Mouse (Mus musculus) yolk sac, embryonic 10.5 days (tissue): Measurements from ENCODE around the gene Vps36.

ENCODE experiments used
- DNase-seq: peaks from one replicate; pipeline ENCODE4 v3.0.0-alpha.2; 2017; ENCODE audit warnings: low spot score

The Vps36 gene

DNA sequence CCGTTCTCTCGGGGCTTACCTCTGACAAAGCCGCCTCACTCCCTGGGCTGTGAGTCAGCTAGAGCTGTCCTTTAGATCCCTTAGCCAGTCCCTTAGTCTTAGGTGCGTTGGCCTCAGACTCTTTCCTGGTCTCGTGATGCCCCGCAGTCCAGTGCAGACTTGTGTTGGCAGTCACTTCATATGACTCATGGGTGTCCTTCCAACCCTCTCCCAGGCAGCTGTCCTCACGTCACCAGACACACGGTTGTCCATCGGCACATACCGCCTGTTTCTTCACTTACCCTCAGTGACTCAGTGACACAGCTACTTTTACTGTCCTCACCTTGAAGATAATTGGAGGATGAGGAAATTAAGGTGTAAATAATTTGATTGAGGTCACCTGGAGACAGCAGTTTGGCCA is 22.2 kb downstream of the Vps36 start:
- DNase-seq = no peak

DNA sequence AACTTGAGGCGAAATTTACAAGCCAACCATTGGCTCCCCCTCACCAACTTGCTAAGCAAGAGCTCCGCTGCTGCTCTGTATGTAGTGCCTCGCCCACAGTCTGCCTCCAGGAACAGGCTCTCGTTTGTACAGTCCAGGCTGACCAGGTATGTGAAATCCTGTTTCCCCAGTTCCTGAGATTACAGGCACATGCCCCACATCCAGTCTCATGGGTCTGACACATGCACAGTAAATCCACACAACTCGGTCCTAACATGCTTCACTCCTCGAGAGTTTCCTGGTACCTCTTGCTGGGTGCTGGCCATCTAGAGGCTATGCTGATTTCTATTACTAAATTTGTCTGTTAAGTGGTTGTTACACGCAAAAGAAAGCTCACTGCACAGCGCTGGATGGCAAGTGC is 33.8 kb downstream of the Vps36 start:
- no peak for DNase-seq

DNA sequence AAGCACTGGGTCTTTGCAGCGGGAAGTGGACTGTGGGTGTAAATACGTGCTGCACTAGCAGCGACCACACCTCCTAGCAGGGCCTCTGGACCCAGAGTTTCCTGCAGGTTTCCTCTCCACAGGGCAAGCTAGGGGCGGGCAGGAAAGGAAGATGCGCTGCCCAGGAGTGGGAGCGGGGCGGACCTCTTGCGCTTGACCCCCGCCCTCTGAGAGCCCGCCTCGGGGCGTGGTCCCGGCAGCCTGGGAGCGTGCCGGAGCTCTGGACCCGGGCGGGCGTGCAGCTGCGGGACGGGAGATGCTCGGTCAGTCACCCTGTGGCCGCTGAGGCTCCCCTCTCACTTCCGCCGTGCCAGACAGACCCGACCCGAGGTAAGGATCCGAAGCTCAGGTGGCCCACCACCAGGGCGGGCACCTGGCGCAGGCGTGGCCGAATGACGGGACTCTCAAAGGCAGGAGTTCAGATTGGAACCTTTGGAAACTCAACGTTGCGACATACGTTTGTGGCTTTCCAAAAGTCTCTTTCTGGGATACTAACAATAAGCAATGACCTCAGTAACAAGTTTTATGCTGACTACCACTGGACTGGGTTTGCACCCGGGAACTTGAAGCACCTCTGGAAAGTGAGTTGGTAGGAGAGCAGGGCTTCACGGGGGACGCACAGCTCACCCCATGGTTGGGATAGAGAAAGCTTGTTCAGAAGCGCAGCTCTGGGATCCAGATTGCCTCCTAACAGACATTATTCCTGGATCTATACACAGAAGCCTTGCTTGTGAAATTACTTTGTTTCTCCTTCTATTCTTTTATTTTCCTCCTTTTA is 34.7 kb downstream of the Vps36 start, which contains the start of gene Thsd1:
Gene Thsd1 (plus strand): TSS at position 253 of the 817 bp plus-strand sequence.
- peak; percentile 80 for DNase-seq

DNA sequence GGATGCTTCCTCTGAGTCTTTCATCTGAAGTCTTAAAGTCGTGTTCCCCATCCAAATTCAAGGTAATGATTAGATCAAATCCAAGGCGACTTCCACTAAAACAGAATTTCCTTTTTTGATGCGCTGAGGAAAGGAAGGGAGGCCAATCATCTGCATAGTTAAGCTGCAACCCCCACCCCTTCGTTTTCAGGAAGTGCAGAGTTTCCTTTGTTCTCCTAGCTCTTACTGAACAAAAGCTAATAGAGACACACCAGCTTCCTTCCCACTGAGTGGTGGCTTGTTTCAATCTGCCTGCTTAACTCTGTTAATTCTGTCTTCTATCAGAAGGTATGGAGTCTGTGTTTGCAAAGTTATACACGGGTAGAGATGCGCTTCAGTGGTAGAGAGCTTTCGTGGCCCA is 36.0 kb downstream of the Vps36 start:
- no peak for DNase-seq

DNA sequence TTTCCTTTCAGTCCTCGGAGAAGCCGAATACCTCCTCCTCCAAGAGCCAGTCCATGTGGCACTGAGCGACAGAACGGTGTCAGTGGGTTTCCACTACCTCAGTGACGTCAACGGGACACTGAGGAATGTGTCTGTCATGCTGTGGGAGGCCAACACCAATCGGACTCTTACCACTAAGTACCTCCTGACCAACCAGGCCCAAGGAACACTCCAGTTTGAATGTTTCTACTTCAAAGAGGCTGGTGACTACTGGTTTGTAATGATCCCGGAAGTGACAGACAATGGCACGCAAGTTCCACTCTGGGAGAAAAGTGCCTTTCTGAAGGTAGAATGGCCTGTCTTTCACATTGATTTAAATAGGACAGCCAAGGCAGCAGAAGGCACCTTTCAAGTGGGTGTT is 50.4 kb downstream of the Vps36 start:
- no peak for DNase-seq

DNA sequence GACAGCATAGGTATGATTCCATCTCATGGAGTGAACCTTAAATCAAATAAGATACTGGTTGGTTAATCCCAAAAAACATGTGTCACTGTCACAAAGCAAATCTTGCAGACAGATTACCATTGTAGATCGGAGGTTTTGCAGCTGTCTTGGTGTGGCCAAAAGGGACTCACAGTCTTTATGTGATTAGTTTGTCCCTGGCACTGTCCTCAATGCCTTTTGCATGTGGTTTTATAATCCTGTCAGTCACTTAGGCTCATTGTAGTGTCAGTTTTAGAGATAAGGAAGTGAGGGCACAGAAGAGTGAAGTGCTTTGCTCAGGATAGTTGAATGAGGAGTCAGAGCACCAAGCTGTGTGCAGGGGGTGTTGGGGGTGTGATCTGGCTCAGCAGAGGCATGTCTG is 53.1 kb downstream of the Vps36 start:
- DNase-seq = no peak

DNA sequence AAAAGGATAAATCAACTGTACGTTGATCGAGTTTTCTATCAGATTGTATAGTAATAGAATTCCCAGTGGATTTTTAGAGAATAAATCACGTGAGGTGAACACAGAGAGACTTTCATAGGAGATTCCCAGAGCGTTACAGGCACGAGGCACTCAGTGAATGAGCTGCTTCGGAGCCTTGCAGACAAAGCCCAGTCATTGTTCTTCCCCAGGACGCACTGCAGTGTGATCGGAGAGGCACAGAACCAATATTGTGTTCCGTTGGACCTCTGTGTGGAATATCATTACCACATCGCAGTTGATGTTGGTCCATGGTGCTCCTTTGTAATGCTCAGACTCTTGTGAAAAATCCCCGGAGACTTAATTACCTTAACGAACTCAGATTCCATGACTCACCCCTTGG is 55.3 kb downstream of the Vps36 start:
- DNase-seq = no peak

DNA sequence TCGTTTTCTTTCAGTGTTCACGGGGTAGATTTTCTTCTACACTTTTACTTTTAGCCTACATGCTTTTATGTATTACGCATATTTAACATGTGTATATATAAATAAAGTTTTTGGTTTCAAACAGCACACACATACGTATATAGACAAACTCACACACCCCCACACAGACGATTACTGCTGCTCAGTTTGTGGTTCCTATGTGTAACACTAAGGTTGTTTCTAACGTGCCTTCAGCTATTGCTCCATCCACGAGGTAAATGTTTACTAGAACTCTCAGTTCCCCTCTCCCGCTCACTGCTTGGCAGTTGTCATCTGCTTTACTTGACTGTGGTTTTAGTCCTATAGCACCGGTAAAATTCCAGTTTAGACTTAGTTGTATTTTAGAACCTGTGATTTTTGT is 56.5 kb downstream of the Vps36 start:
- DNase-seq = no peak

DNA sequence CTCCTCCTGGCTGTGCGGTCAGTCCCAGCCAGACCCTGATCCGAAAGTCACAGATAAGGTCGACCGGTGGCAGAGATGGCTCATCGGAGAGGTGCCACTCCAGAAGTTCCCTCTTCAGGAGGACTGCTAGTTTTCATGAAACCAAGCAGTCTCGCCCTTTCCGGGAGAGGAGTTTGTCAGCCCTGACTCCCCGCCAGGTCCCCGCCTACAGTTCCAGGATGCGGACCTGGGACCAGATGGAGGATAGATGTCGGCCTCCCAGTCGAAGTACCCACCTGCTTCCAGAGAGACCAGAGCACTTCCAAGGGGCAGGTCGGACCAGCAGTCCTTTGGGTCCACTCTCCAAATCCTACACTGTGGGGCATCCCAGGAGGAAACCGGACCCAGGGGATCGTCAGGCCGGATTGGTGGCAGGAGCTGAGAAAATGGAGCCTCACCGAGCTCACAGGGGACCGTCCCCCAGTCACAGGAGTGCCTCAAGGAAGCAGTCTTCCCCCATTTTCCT is 66.4 kb downstream of the Vps36 start:
- no peak for DNase-seq

DNA sequence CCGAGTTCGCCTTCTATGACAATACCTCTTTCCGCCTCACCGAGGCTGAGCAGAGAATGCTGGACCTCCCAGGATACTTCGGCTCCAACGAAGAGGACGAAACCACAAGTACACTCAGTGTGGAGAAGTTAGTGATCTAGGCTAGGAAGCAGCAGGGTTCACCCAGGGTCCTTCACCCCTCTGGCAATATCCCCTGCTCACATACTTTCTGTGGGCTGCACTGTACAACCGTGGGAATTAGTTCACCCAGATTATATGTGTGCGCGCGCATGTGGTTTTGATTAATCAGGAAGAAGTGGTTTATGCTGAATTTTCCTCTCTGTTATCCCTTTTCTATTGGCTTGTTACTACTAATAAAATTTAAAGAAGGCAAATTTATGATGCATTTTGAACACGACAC is 66.9 kb downstream of the Vps36 start:
- DNase-seq = no peak

DNA sequence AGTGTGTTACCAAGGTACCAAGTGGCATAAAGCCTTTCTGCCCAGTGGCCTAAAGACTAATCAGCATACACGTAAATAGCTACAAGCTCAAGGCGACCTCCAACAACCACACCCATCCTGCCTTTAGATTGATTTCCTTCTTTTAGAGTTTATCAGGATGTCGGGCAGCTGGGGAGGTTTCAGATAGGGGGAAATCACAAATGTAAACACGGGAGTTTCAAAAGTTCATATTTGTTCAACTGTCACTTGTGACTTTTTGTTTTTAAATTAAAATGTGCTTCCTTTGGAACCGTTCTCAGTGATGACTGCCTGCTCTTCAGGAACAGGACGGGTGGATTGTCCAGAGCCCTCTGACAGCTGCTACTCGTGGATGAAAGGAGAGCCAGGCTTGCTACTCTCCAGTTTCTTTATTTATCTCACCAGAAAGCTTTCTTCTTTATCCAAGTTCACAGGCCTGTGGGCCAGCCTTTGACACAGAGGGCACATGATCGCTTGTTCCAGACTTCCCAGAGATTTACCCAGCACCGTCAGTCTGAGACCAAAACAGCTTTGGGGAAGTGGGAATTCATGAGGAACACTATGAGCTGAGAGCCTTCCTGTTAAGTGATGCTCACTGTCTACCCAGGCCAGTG is 67.6 kb downstream of the Vps36 start:
- no peak for DNase-seq

DNA sequence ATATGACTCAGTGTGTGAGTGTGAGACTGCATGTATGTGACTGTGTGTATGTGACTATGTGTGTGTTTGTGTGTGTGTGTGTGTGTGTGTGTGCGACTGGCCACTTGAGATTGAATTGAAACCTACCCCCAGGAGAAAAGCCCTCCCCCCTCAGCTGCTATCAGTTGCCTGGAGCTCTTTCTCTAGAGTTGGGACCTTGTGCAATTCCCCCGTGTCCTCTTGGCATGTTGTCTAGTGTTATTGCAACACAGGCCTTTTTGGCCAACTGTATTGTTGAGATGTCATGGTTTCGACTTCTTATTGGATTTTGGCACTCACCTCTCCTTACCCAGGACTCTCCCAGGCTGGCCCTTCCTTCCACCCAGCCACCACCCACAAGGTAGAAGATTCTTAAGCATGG is 69.7 kb downstream of the Vps36 start:
- DNase-seq = no peak

DNA sequence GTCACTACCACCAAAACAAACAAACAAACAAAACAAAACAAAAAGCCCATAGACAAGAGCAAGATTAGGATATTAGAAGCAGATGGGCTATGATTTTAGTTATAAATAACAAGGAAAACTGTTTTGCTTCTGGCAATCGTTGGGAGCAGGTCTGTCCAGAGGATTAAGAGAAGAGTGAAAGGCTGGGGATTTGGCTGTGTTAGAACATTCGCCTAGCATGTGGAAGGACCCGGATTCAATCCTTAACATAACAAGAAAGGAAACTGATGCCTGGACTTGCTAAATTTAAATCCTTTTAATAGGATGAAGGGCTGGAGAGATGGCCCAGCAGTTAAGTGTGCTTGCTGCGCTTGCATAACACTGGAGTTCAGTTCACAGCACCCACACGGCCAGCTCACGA is 71.7 kb downstream of the Vps36 start:
- no peak for DNase-seq

DNA sequence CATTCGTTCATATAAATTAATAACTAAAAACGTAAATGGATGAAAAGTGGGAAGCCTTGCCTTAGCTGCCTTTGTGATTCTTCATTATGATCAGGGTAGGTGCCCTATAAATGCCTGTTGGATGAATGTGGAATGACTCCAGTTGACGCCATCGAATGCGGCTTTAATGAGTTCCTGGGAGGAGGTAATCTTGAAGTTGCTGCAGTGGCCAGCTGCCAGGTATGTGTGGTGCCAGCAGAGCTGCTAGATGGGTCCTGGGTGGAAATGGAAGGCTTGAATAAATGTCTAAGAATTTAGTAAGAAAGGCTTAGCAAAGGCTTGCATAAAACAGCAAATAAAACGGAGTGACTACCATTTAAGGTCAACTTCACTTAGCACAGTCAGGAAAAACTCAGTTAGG is 72.2 kb downstream of the Vps36 start:
- DNase-seq = no peak

DNA sequence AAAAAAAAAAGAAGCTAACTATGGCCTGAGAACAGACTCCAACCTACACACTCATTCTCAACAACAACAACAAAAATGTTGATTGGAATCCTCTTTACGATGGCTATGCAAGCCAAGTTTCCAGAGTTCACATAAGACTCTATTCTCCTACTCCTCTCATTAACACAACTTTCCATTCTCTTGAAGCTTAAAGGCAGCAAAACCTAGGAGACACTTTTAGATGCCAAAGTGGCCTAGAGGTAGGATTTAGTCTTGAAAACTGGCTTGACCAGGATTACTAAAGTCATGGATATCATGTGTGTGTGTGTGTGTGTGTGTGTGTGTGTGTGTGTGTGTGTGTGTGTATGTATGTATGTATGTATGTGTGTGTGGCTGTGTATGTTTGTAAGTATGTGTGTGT is 72.6 kb downstream of the Vps36 start:
- DNase-seq = no peak

DNA sequence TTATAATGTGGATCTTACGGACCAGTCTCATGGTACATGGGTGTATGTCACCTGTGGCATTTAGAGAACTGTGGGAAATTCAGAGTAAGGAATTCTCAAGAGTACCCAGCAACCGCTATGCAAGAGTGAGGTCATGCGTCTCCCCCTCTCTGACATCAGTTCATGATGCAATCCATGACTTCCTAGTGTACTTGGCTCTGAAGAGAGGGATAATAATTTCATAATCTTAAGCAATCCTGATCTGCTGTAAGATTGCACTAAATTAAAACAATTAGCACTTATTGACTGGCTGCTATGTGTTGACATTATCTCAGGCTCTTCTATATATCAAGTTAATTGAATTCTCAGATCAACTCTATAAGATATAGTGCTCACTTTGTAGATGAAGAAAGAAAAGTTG is 74.2 kb downstream of the Vps36 start:
- no peak for DNase-seq
